Mouse (Mus musculus): ENCODE results near the gene Dhrs9.

- TF ChIP-seq CTCF (IDR thresholded peaks at IDR 0.05; ENCODE audit: low read depth) (no peak), EP300 (IDR thresholded peaks at IDR 0.05; ENCODE audit: low read depth) (no peak)
Observed at GRCm38 (mm10) chr2:69448581-69448980, 68.3 kb downstream of the Dhrs9 start.

Data from heart, postnatal 0 days (tissue).